Mouse (Mus musculus) ovary, adult 10 weeks (tissue): Measurements from ENCODE around the gene Atl2. TPM values are rescaled to one million over a fixed set of nuclear protein-coding genes. Genes with fewer than 3 reads are reported as not detected.

Experiments used
- polyA plus RNA-seq: library from polyadenylated mRNA; stranded (reverse); fragments of 350-450 nt; fragmentation: Illumina TruSeq; extraction: RNeasy Lipid Tissue Mini Kit (QIAGEN cat#74804); gene quantifications from one replicate; pipeline ENCODE4 v1.2.3, GENCODE M21; 2014

The Atl2 gene
- 117 TPM for polyA plus RNA-seq

DNA sequence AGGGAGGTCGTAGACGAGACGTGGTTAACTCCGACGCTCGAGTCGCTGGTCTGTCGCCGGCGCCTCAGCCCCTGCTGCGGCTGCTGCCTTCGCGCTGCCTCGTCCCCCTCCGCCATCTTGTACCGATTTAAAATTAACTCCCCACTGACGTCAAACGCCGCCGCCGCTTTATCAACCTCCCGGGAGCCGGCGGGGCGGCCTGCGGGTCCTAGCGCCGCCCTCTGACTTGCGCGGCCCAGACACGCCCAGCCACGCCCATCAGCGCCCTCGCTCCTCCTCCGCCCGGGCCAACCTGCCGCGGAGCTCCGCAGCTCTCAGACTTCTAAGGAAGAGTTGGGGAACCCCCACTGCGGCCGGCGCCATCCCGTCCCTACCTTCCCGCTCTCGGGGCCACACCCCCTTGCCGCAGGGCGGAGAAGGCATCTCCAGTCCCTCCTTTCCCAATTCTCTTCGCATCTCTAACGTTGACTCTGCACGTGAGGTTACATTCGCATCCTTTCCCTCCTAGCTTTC is at the start of gene Atl2:
Gene Atl2, minus strand, starts transcription at position 213 of the 513 bp plus-strand sequence.

Other genes with a start within 250 kb of the Atl2 start
- gene Cyp1b1, start 181.1 kb downstream of the Atl2 start, polyA plus RNA-seq = 698 TPM
- gene Hnrnpll, start 166.2 kb upstream of the Atl2 start, polyA plus RNA-seq = 141 TPM
- gene Galm, start 231.3 kb upstream of the Atl2 start, polyA plus RNA-seq = 23.2 TPM